Mouse (Mus musculus): ENCODE results near the gene Olfr913. TPM values are rescaled to one million over a fixed set of nuclear protein-coding genes. Genes with fewer than 3 reads are reported as not detected.

Olfr913 gene
- polyA plus RNA-seq (2015; fragmentation: Nextera tagmentation; extraction: Ambion mirVana): not detected in 2 replicates

DNA sequence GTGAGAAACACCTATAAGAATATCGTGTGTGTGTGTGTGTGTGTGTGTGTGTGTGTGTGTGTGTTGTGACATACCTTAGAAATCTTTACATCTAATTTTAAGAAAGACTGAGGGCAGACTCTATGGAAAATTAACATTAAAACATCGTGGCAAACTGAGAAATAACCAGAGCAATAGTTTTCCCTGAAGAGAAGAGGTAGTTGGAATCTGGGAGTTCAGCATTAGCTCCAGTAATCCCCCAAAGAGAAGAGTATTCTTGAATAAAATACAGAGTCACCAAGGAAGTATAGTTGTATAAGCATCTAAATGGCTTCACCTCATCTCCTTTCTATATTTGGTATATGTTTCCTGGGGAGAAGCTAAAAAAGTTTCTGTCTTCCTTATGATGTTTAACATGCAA is at the start of gene Olfr913:
Olfr913 (plus strand) TSS at position 301 of the 400 bp plus-strand sequence.
- Histone ChIP-seq H3K27ac (no peak within 1 kb of the TSS), H3K36me3 (ENCODE audit: insufficient read depth, low read length) (no peaks in the 10 kb centered on the region), H3K9ac (ENCODE audit: low read depth, low read length) (no peak within 1 kb of the TSS), H3K4me2 (ENCODE audit: low read length) (no peak within 1 kb of the TSS), H3K4me1 (replicated peaks; ENCODE audit: insufficient read depth, low read length) (no peaks in the 10 kb centered on the region), H3K27me3 (ENCODE audit: insufficient read depth, low read length) (no peaks in the 10 kb centered on the region), H3K4me3 (replicated peaks; ENCODE audit: low read depth, low read length) (no peak within 1 kb of the TSS), H3K9me3 (replicated peaks; ENCODE audit: low read length) (no peaks in the 10 kb centered on the region)
- ATAC-seq (replicated peaks; ENCODE audit: low FRiP score, low read depth) (no peak), DNase-seq (ENCODE audit: low spot score) (no peak)
- no peak for TF ChIP-seq CTCF (IDR thresholded peaks at IDR 0.05; ENCODE audit: low read depth)
- WGBS: 60% methylated on average over 2 of the region's 2 CpGs

DNA sequence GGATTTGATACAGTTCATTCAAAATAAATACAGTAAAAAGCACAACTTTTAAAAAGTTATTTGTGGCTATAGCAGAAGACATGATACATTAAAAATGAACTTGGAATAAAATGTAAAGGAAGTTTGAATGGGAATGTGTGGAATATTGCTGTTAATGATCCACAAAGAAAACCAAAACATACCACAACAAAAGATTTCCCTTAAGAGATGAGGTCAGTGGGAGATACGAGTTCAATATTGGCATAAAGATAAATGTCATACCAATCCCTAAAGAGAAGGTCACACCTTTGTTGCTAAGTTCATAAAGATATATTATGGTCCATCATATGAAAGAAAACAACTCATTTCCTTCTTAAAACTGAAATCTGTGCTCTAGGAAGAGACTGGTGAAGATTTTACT is 12.7 kb upstream of the Olfr913 start, which contains the start of gene Olfr912:
Olfr912 (plus strand) TSS at position 301 of the 400 bp plus-strand sequence.
- DNase-seq (ENCODE audit: low spot score): no peak
- Histone ChIP-seq H3K27ac (no peak within 1 kb of the TSS), H3K27me3 (ENCODE audit: insufficient read depth, low read length) (no peaks in the 10 kb centered on the region), H3K4me1 (replicated peaks; ENCODE audit: insufficient read depth, low read length) (no peaks in the 10 kb centered on the region), H3K4me2 (ENCODE audit: low read length) (no peak within 1 kb of the TSS), H3K36me3 (ENCODE audit: insufficient read depth, low read length) (no peaks in the 10 kb centered on the region), H3K4me3 (replicated peaks; ENCODE audit: low read depth, low read length) (no peak within 1 kb of the TSS), H3K9me3 (replicated peaks; ENCODE audit: low read length) (no peaks in the 10 kb centered on the region), H3K9ac (ENCODE audit: low read depth, low read length) (no peak within 1 kb of the TSS)
- TF ChIP-seq CTCF (IDR thresholded peaks at IDR 0.05; ENCODE audit: low read depth): no peak
- 67% methylated on average over 1 of the region's 1 CpGs for WGBS
- ATAC-seq (replicated peaks; ENCODE audit: low FRiP score, low read depth): no peak

DNA sequence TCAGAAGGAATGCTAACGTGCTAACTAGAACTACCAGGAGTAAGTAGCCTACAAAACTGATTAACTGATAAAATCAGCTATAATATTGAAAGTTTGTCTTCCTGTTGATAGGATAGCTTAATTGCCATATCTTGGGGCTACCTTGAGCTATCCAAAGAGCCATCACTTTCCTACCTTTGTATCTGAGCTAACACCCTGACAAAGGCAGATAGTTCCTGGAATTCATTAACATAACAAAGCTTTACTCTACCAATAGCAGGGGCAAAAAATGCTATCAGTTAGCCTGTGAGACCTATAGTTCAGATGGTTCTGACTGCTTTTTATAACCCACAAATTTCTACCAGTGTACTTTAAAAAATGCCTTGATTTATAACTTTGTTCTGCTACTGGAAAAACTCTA is 1.5 kb upstream of the Olfr913 start:
- H3K9me3 ChIP-seq (replicated peaks; ENCODE audit: low read length): no peaks in the 10 kb centered on the region
- no peak overlapping the region for H3K27ac ChIP-seq
- H3K4me1 ChIP-seq (replicated peaks; ENCODE audit: insufficient read depth, low read length): no peaks in the 10 kb centered on the region
- H3K4me2 ChIP-seq (ENCODE audit: low read length): no peak overlapping the region
- no peaks in the 10 kb centered on the region for H3K36me3 ChIP-seq (ENCODE audit: insufficient read depth, low read length)
- ATAC-seq (replicated peaks; ENCODE audit: low FRiP score, low read depth) (no peak), DNase-seq (ENCODE audit: low spot score) (no peak)
- no peak overlapping the region for H3K9ac ChIP-seq (ENCODE audit: low read depth, low read length)
- H3K27me3 ChIP-seq (ENCODE audit: insufficient read depth, low read length): no peaks in the 10 kb centered on the region
- WGBS: 30% methylated on average over 1 of the region's 1 CpGs
- H3K4me3 ChIP-seq (replicated peaks; ENCODE audit: low read depth, low read length): no peak overlapping the region
- no peak for TF ChIP-seq CTCF (IDR thresholded peaks at IDR 0.05; ENCODE audit: low read depth)

DNA sequence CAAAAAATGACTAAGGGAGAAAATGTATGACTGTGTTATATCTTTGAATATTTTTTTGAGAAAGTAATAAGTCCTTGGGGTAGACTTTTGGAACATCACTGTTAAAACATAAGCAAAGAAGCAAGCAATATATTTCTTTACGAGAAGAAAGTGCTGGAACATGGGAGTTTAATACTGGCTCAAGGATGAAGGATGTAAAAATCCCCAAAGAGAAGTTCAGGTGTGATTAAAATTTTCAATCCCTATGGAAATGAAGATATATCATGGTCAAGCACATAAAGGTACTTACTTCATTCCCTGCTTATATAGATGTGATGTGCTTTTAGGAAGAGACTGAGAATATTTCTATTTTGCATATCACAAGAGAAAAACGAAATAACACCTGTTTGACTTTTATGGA is 12.2 kb downstream of the Olfr913 start, which contains the start of gene Olfr914:
Olfr914 (plus strand) TSS at position 301 of the 400 bp plus-strand sequence.
- no peak for TF ChIP-seq CTCF (IDR thresholded peaks at IDR 0.05; ENCODE audit: low read depth)
- Histone ChIP-seq H3K27me3 (ENCODE audit: insufficient read depth, low read length) (no peaks in the 10 kb centered on the region), H3K9ac (ENCODE audit: low read depth, low read length) (no peak within 1 kb of the TSS), H3K4me3 (replicated peaks; ENCODE audit: low read depth, low read length) (no peak within 1 kb of the TSS), H3K36me3 (ENCODE audit: insufficient read depth, low read length) (no peaks in the 10 kb centered on the region), H3K9me3 (replicated peaks; ENCODE audit: low read length) (no peaks in the 10 kb centered on the region), H3K27ac (no peak within 1 kb of the TSS), H3K4me2 (ENCODE audit: low read length) (no peak within 1 kb of the TSS), H3K4me1 (replicated peaks; ENCODE audit: insufficient read depth, low read length) (no peaks in the 10 kb centered on the region)
- no peak for ATAC-seq (replicated peaks; ENCODE audit: low FRiP score, low read depth)
- WGBS: 66% methylated on average over 2 of the region's 2 CpGs
- DNase-seq (ENCODE audit: low spot score): no peak

DNA sequence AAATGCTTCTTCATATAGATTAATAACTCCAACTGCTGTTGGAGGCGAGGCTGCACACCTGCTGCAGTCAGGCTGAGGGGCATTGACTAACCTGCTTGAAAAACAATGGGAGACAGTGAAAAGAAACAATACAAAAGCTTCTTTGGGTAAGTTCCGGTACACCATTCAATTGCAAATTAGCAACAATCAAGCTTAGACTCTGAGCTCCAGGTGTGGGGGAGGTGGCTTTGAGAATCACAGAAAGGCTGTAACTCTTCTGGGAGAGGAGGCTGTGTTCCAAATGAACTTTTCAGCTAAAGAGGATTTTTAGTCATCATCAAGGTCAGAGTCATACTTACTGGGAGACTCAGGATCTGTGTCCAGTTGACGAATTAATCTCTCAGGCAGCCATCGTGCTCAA is 39.8 kb downstream of the Olfr913 start:
- H3K27ac ChIP-seq: no peak overlapping the region
- WGBS: 81% methylated on average over 4 of the region's 4 CpGs
- DNase-seq (ENCODE audit: low spot score): no peak
- no peak overlapping the region for H3K4me3 ChIP-seq (replicated peaks; ENCODE audit: low read depth, low read length)
- no peak overlapping the region for H3K4me2 ChIP-seq (ENCODE audit: low read length)
- no peak for ATAC-seq (replicated peaks; ENCODE audit: low FRiP score, low read depth)
- no peak overlapping the region for H3K9ac ChIP-seq (ENCODE audit: low read depth, low read length)
- H3K4me1 ChIP-seq (replicated peaks; ENCODE audit: insufficient read depth, low read length): no peaks in the 10 kb centered on the region
- TF ChIP-seq CTCF (IDR thresholded peaks at IDR 0.05; ENCODE audit: low read depth): no peak
- no peaks in the 10 kb centered on the region for H3K9me3 ChIP-seq (replicated peaks; ENCODE audit: low read length)
- H3K36me3 ChIP-seq (ENCODE audit: insufficient read depth, low read length): no peaks in the 10 kb centered on the region
- no peaks in the 10 kb centered on the region for H3K27me3 ChIP-seq (ENCODE audit: insufficient read depth, low read length)

Other genes starting within 250 kb of the Olfr913 start
- gene Olfr898, start 244.3 kb upstream of the Olfr913 start, polyA plus RNA-seq (2015; fragmentation: Nextera tagmentation; extraction: Ambion mirVana): not detected in 2 replicates
- not detected in 2 replicates for gene Olfr250, start 225.9 kb upstream of the Olfr913 start, polyA plus RNA-seq (2015; fragmentation: Nextera tagmentation; extraction: Ambion mirVana)
- not detected in 2 replicates for gene Olfr251, start 215.7 kb upstream of the Olfr913 start, polyA plus RNA-seq (2015; fragmentation: Nextera tagmentation; extraction: Ambion mirVana)
- not detected in 2 replicates for gene Olfr147, start 191.1 kb upstream of the Olfr913 start, polyA plus RNA-seq (2015; fragmentation: Nextera tagmentation; extraction: Ambion mirVana)
- gene Olfr901, start 163.3 kb upstream of the Olfr913 start, polyA plus RNA-seq (2015; fragmentation: Nextera tagmentation; extraction: Ambion mirVana): not detected in 2 replicates
- not detected in 2 replicates for gene Olfr902, start 145.1 kb upstream of the Olfr913 start, polyA plus RNA-seq (2015; fragmentation: Nextera tagmentation; extraction: Ambion mirVana)
- gene Olfr904, start 129.6 kb upstream of the Olfr913 start, polyA plus RNA-seq (2015; fragmentation: Nextera tagmentation; extraction: Ambion mirVana): not detected in 2 replicates
- not detected in 2 replicates for gene Olfr905, start 121.7 kb upstream of the Olfr913 start, polyA plus RNA-seq (2015; fragmentation: Nextera tagmentation; extraction: Ambion mirVana)
- not detected in 2 replicates for gene Olfr906, start 105.7 kb upstream of the Olfr913 start, polyA plus RNA-seq (2015; fragmentation: Nextera tagmentation; extraction: Ambion mirVana)
- not detected in 2 replicates for gene Olfr907, start 97.0 kb upstream of the Olfr913 start, polyA plus RNA-seq (2015; fragmentation: Nextera tagmentation; extraction: Ambion mirVana)
- not detected in 2 replicates for gene Olfr911-ps1, start 71.2 kb upstream of the Olfr913 start, polyA plus RNA-seq (2015; fragmentation: Nextera tagmentation; extraction: Ambion mirVana)
- gene Olfr910, start 54.9 kb upstream of the Olfr913 start, polyA plus RNA-seq (2015; fragmentation: Nextera tagmentation; extraction: Ambion mirVana): not detected in 2 replicates
- not detected in 2 replicates for gene Olfr912, start 12.6 kb upstream of the Olfr913 start, polyA plus RNA-seq (2015; fragmentation: Nextera tagmentation; extraction: Ambion mirVana)
- gene Olfr914, start 12.3 kb downstream of the Olfr913 start, polyA plus RNA-seq (2015; fragmentation: Nextera tagmentation; extraction: Ambion mirVana): not detected in 2 replicates
- not detected in 2 replicates for gene Olfr916, start 67.1 kb downstream of the Olfr913 start, polyA plus RNA-seq (2015; fragmentation: Nextera tagmentation; extraction: Ambion mirVana)
- gene Olfr917, start 73.1 kb downstream of the Olfr913 start, polyA plus RNA-seq (2015; fragmentation: Nextera tagmentation; extraction: Ambion mirVana): not detected in 2 replicates
- gene Olfr918, start 81.8 kb downstream of the Olfr913 start, polyA plus RNA-seq (2015; fragmentation: Nextera tagmentation; extraction: Ambion mirVana): not detected in 2 replicates
- not detected in 2 replicates for gene Olfr919, start 110.9 kb downstream of the Olfr913 start, polyA plus RNA-seq (2015; fragmentation: Nextera tagmentation; extraction: Ambion mirVana)
- gene Vwa5a, start 125.5 kb downstream of the Olfr913 start, polyA plus RNA-seq (2015; fragmentation: Nextera tagmentation; extraction: Ambion mirVana): 23.0 and 24.7 TPM in 2 replicates
- 0.05 and 0.08 TPM in 2 replicates for gene Olfr920, start 159.5 kb downstream of the Olfr913 start, polyA plus RNA-seq (2015; fragmentation: Nextera tagmentation; extraction: Ambion mirVana)
- gene Olfr921, start 180.3 kb downstream of the Olfr913 start, polyA plus RNA-seq (2015; fragmentation: Nextera tagmentation; extraction: Ambion mirVana): not detected in 2 replicates
- gene Olfr922, start 221.9 kb downstream of the Olfr913 start, polyA plus RNA-seq (2015; fragmentation: Nextera tagmentation; extraction: Ambion mirVana): not detected in 2 replicates
- not detected in 2 replicates for gene Olfr923, start 233.8 kb downstream of the Olfr913 start, polyA plus RNA-seq (2015; fragmentation: Nextera tagmentation; extraction: Ambion mirVana)